Mouse (Mus musculus) hindbrain, embryonic 14.5 days (tissue): ENCODE results near the gene I830077J02Rik. TPM values are rescaled to one million over a fixed set of nuclear protein-coding genes. Genes with fewer than 3 reads are reported as not detected.

Experiments used
- ATAC-seq: fragments of 200-750 bp; cut with Nextera tagmentation; 2 replicates; pipeline ENCODE4 v1.8.0; 2017; ENCODE audit warnings: moderate number of reproducible peaks, mild to moderate bottlenecking, moderate TSS enrichment, moderate library complexity; ENCODE audit not compliant: low FRiP score
- DNase-seq: peaks from one replicate; pipeline ENCODE4 v3.0.0-alpha.2; 2015; ENCODE audit warnings: low spot score
- H3K27ac ChIP-seq: fragments of 300-500 bp; sonication (generic); 2 replicates; pipeline ENCODE4 v1.5.1; 2014; ENCODE audit warnings: mild to moderate bottlenecking, moderate library complexity
- H3K27me3 ChIP-seq: fragments of 300-500 bp; sonication (generic); 2 replicates; pipeline ENCODE4 v1.6.1; 2014; ENCODE audit warnings: mild to moderate bottlenecking, low read length, mixed read lengths; ENCODE audit not compliant: control insufficient read depth, insufficient read depth
- H3K36me3 ChIP-seq: fragments of 300-500 bp; sonication (generic); replicated peaks from 2 replicates; pipeline ENCODE4 v1.6.1; 2014; ENCODE audit not compliant: control insufficient read depth, insufficient read depth
- H3K4me1 ChIP-seq: fragments of 300-500 bp; sonication (generic); replicated peaks from 2 replicates; pipeline ENCODE4 v1.6.1; 2014; ENCODE audit warnings: antibody characterized with exemption, low read length, mixed read lengths; ENCODE audit not compliant: control insufficient read depth, insufficient read depth
- H3K4me2 ChIP-seq: fragments of 300-500 bp; sonication (generic); replicated peaks from 2 replicates; pipeline ENCODE4 v1.6.1; 2014; ENCODE audit warnings: mild to moderate bottlenecking, moderate library complexity
- H3K4me3 ChIP-seq: fragments of 300-500 bp; sonication (generic); replicated peaks from 2 replicates; pipeline ENCODE4 v1.5.1; 2014; ENCODE audit warnings: mild to moderate bottlenecking, low read length
- H3K9ac ChIP-seq: fragments of 300-500 bp; sonication (generic); 2 replicates; pipeline ENCODE4 v1.6.1; 2014
- H3K9me3 ChIP-seq: fragments of 300-500 bp; sonication (generic); 2 replicates; pipeline ENCODE4 v1.6.1; 2016; ENCODE audit warnings: low read length; ENCODE audit not compliant: control insufficient read depth
- WGBS: fragments of 180-500 bp; shearing (Covaris S2); extraction: QIAGEN DNeasy Blood & Tissue Kit; methylation state at CpG from one replicate; pipeline ENCODE4 v1.1.7; 2014; 5-methylcytosine and 5-hydroxymethylcytosine counted together
- polyA plus RNA-seq: library from polyadenylated mRNA; unstranded; fragments of >200 nt; fragmentation: Nextera tagmentation; extraction: Ambion mirVana; gene quantifications from 2 replicates; pipeline ENCODE4 v1.2.1, GENCODE M21; 2014

I830077J02Rik gene
- polyA plus RNA-seq, 1 experiment from 2014 or later: 0.46 TPM

- DNase-seq (no peak), ATAC-seq (no peak)
- no peaks in the 10 kb centered on the region for H3K36me3 ChIP-seq
- H3K4me1 ChIP-seq: no peaks in the 10 kb centered on the region
- H3K4me3 ChIP-seq: no peak overlapping the region
- H3K9ac ChIP-seq: no peak overlapping the region
- no peak overlapping the region for H3K27ac ChIP-seq
- H3K4me2 ChIP-seq: no peak overlapping the region
- 85% methylated on average over 11 of the region's 11 CpGs for WGBS
- H3K9me3 ChIP-seq: no peaks in the 10 kb centered on the region
- H3K27me3 ChIP-seq: no peaks in the 10 kb centered on the region
Observed at GRCm38 (mm10) chr3:105910519-105911190, 21.8 kb downstream of the I830077J02Rik start.

DNA sequence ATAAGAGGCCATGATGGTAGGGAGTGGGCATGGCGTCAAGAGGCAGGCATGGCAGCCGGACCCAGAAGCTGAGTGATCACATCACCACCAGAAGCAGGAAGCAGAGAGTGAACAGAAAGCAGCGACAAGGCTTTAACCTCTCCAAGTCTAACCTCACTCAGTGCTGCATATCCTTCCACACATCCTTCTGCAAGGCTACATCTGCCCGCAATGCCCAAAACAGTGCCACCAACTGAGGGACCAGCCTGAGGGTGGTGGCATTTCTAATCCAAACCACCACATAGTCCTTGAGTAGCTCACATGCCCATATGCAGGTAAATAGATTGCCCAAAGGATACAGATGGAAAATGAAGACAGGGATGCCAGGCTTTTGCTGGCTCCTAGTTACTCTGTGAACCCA lies 23.5 kb downstream of the I830077J02Rik start:
- no peaks in the 10 kb centered on the region for H3K27me3 ChIP-seq
- no peak overlapping the region for H3K27ac ChIP-seq
- no peak overlapping the region for H3K9ac ChIP-seq
- H3K4me3 ChIP-seq: no peak overlapping the region
- 93% methylated on average over 4 of the region's 4 CpGs for WGBS
- H3K9me3 ChIP-seq: no peaks in the 10 kb centered on the region
- H3K36me3 ChIP-seq: no peaks in the 10 kb centered on the region
- DNase-seq (no peak), ATAC-seq (no peak)
- no peaks in the 10 kb centered on the region for H3K4me1 ChIP-seq
- no peak overlapping the region for H3K4me2 ChIP-seq

GRCm38 (mm10) chr3:105907956-105908655 lies 24.4 kb downstream of the I830077J02Rik start:
- Histone ChIP-seq H3K4me3 (no peak overlapping the region), H3K4me2 (no peak overlapping the region), H3K4me1 (no peaks in the 10 kb centered on the region), H3K9me3 (no peaks in the 10 kb centered on the region), H3K9ac (no peak overlapping the region), H3K36me3 (no peaks in the 10 kb centered on the region), H3K27ac (no peak overlapping the region), H3K27me3 (no peaks in the 10 kb centered on the region)
- ATAC-seq: no peak
- DNase-seq: no peak
- 34% methylated on average over 9 of the region's 9 CpGs for WGBS

GRCm38 (mm10) chr3:105904721-105905120 lies 27.7 kb downstream of the I830077J02Rik start:
- no peak for ATAC-seq
- DNase-seq: no peak

GRCm38 (mm10) chr3:105904213-105904612 lies 28.3 kb downstream of the I830077J02Rik start:
- no peak for ATAC-seq
- H3K27ac ChIP-seq: no peak overlapping the region
- no peaks in the 10 kb centered on the region for H3K27me3 ChIP-seq
- no peak for DNase-seq
- no peaks in the 10 kb centered on the region for H3K36me3 ChIP-seq
- H3K9me3 ChIP-seq: no peaks in the 10 kb centered on the region
- WGBS: 86% methylated on average over 4 of the region's 4 CpGs
- H3K4me3 ChIP-seq: no peak overlapping the region
- H3K4me1 ChIP-seq: no peaks in the 10 kb centered on the region
- no peak overlapping the region for H3K9ac ChIP-seq
- H3K4me2 ChIP-seq: no peak overlapping the region

More at GRCm38 (mm10) chr3:105904721-105905120, 27.7 kb downstream of the I830077J02Rik start:
- H3K9ac ChIP-seq: no peak overlapping the region
- H3K9me3 ChIP-seq: no peaks in the 10 kb centered on the region
- WGBS: 93% methylated on average over 9 of the region's 9 CpGs
- no peak overlapping the region for H3K4me3 ChIP-seq
- H3K4me2 ChIP-seq: no peak overlapping the region
- H3K36me3 ChIP-seq: no peaks in the 10 kb centered on the region
- H3K4me1 ChIP-seq: no peaks in the 10 kb centered on the region
- H3K27me3 ChIP-seq: no peaks in the 10 kb centered on the region
- H3K27ac ChIP-seq: no peak overlapping the region

DNA sequence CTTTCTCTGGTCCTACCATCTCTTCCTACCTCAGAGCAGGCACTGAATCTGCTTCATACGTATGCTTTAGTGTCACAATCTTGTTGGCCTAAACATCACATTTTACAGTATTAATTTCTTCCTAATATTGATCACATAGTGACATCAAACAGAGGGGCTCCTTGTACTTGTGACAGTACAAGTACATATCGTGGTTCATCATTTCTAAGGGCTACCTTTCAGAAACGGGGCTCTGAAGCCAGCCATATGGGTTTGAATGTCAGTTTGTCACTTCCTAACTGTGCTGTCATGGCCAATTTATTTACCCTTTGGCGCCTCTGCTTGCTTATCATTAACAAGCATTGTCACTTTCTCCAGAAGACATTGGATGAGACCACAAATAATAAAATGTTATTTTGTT lies 31.0 kb downstream of the I830077J02Rik start:
- no peak overlapping the region for H3K4me2 ChIP-seq
- ATAC-seq (no peak), DNase-seq (no peak)
- no peak overlapping the region for H3K27ac ChIP-seq
- H3K36me3 ChIP-seq: no peaks in the 10 kb centered on the region
- 79% methylated on average over 4 of the region's 4 CpGs for WGBS
- no peaks in the 10 kb centered on the region for H3K4me1 ChIP-seq
- no peaks in the 10 kb centered on the region for H3K27me3 ChIP-seq
- no peaks in the 10 kb centered on the region for H3K9me3 ChIP-seq
- no peak overlapping the region for H3K4me3 ChIP-seq
- no peak overlapping the region for H3K9ac ChIP-seq

DNA sequence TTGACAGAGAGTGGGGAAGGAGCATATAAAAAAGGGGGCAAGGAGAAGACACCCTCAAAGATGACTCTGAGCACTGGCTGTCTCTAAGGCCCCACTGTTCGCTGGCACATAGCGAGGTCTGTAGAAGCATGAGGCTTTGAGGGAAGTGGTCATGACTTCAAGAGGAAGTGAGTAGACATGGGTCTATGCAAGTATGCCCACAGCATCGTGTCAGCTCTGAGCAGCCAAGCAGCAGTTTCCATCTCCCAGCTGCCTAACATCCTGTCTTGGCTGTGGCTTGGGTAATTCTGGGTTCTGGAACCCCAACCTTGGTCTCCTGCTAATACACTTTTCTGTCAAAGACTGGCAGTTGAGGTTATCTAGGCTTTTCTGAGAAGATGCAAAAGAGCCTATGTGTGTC lies 31.7 kb downstream of the I830077J02Rik start:
- H3K27ac ChIP-seq: no peak overlapping the region
- no peaks in the 10 kb centered on the region for H3K9me3 ChIP-seq
- H3K9ac ChIP-seq: no peak overlapping the region
- H3K27me3 ChIP-seq: no peaks in the 10 kb centered on the region
- WGBS: 85% methylated on average over 3 of the region's 3 CpGs
- no peak for ATAC-seq
- H3K4me2 ChIP-seq: no peak overlapping the region
- DNase-seq: no peak
- H3K4me1 ChIP-seq: no peaks in the 10 kb centered on the region
- no peak overlapping the region for H3K4me3 ChIP-seq
- no peaks in the 10 kb centered on the region for H3K36me3 ChIP-seq

DNA sequence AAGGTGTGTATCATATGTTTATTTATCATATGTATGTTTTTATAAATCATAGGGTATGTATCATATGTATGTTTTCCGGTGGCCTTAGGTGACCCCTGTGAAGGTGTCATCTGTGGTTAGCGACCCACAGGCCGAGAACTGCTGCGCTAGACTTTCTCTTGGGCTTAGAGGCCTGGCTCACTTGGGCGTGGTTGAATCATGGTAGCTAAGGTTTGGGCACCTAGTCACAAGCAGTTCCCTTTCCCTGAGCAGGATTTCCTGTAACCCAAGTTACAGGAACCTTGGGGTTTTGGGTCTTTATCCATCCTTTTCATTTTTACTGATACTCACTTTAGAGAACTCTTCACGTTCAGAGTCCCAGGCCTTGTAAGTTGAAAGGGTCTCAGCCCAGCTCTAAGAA lies 32.2 kb downstream of the I830077J02Rik start:
- H3K9ac ChIP-seq: no peak overlapping the region
- no peaks in the 10 kb centered on the region for H3K9me3 ChIP-seq
- H3K36me3 ChIP-seq: no peaks in the 10 kb centered on the region
- no peak for DNase-seq
- WGBS: 78% methylated on average over 6 of the region's 6 CpGs
- no peak overlapping the region for H3K4me2 ChIP-seq
- no peak overlapping the region for H3K4me3 ChIP-seq
- H3K27me3 ChIP-seq: no peaks in the 10 kb centered on the region
- H3K27ac ChIP-seq: no peak overlapping the region
- ATAC-seq: no peak
- H3K4me1 ChIP-seq: no peaks in the 10 kb centered on the region

DNA sequence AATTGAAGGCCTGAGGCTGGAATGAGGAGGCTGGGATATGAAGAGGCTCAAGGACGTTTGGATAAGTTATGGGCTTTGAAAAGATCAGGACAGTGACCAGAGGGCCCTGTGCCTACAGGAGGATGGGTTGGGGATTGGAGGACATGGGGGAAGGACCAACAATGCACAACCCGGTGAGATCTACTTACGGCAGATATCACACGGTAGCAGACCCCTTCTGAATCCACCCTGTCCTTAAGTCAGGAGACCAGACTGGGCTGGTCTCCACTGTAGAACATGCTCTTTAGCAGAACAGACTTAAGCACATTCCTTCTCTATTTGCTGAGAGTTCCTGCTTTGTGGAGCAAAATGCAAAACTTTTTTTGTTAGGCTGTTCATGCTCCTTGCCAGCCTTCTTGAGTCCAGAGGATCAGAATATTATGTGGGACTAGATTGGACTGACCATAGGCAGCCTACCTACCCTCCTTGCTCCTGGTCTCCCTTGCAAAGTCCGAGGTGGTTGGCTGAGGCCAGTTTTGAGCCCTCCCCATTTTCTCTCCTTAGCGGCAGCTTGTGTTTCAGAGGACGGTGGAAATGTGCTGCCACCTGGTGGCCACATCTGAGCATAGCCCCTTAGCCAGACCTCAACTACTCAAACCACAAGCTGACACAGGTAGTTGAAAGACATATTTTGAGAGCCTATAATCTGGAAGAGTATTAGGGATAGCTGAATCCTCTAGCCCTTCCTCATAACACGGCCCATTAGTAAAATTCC lies 32.9 kb downstream of the I830077J02Rik start:
- H3K27me3 ChIP-seq: no peaks in the 10 kb centered on the region
- peak; percentile 91 for DNase-seq
- WGBS: 43% methylated on average over 8 of the region's 8 CpGs
- peak; percentile 69 for ATAC-seq
- H3K9ac ChIP-seq: no peak overlapping the region
- H3K4me3 ChIP-seq: no peak overlapping the region
- no peak overlapping the region for H3K27ac ChIP-seq
- H3K4me2 ChIP-seq: no peak overlapping the region
- H3K4me1 ChIP-seq: no peaks in the 10 kb centered on the region
- H3K9me3 ChIP-seq: no peaks in the 10 kb centered on the region
- H3K36me3 ChIP-seq: no peaks in the 10 kb centered on the region
